Mouse (Mus musculus): Measurements from ENCODE around the gene Scd1.
A peak's percentile ranks its signal among the peaks of the same experiment; 100 is the strongest.

Gene Scd1

GRCm38 (mm10) chr19:44407341-44408222 is at the start of gene Scd1:
Scd1 (minus strand) TSS chr19:44407879.
- DNase-seq (ENCODE audit: extremely low spot score, low read depth, low spot score) = peak; percentile 49

GRCm38 (mm10) chr19:44455356-44455755 is 47.7 kb upstream of the Scd1 start:
- DNase-seq (ENCODE audit: extremely low spot score, low read depth, low spot score) = no peak

- no peak for DNase-seq (ENCODE audit: extremely low spot score, low read depth, low spot score)
Observed at GRCm38 (mm10) chr19:44454862-44455261, 47.2 kb upstream of the Scd1 start.

- no peak for DNase-seq (ENCODE audit: extremely low spot score, low read depth, low spot score)
Observed at GRCm38 (mm10) chr19:44447927-44448326, 40.2 kb upstream of the Scd1 start.

GRCm38 (mm10) chr19:44445755-44446154 is 38.1 kb upstream of the Scd1 start:
- no peak for DNase-seq (ENCODE audit: extremely low spot score, low read depth, low spot score)

GRCm38 (mm10) chr19:44439302-44439701 is 31.6 kb upstream of the Scd1 start:
- no peak for DNase-seq (ENCODE audit: extremely low spot score, low read depth, low spot score)

- DNase-seq (ENCODE audit: extremely low spot score, low read depth, low spot score) = no peak
Observed at GRCm38 (mm10) chr19:44437975-44438374, 30.3 kb upstream of the Scd1 start.

- DNase-seq (ENCODE audit: extremely low spot score, low read depth, low spot score) = no peak
Observed at GRCm38 (mm10) chr19:44432084-44432483, 24.4 kb upstream of the Scd1 start.

GRCm38 (mm10) chr19:44427721-44428120 is 20.0 kb upstream of the Scd1 start:
- no peak for DNase-seq (ENCODE audit: extremely low spot score, low read depth, low spot score)

- DNase-seq (ENCODE audit: extremely low spot score, low read depth, low spot score) = no peak
Observed at GRCm38 (mm10) chr19:44422051-44422631, 14.5 kb upstream of the Scd1 start.

GRCm38 (mm10) chr19:44419530-44419929 is 11.9 kb upstream of the Scd1 start:
- DNase-seq (ENCODE audit: extremely low spot score, low read depth, low spot score) = no peak

GRCm38 (mm10) chr19:44418945-44419344 is 11.3 kb upstream of the Scd1 start:
- DNase-seq (ENCODE audit: extremely low spot score, low read depth, low spot score) = peak; percentile 56

- DNase-seq (ENCODE audit: extremely low spot score, low read depth, low spot score) = no peak
Observed at GRCm38 (mm10) chr19:44418544-44418943, 10.9 kb upstream of the Scd1 start.

GRCm38 (mm10) chr19:44418061-44418460 is 10.4 kb upstream of the Scd1 start:
- no peak for DNase-seq (ENCODE audit: extremely low spot score, low read depth, low spot score)

- no peak for DNase-seq (ENCODE audit: extremely low spot score, low read depth, low spot score)
Observed at GRCm38 (mm10) chr19:44417448-44417847, 9.8 kb upstream of the Scd1 start.

GRCm38 (mm10) chr19:44416240-44416639 is 8.6 kb upstream of the Scd1 start:
- no peak for DNase-seq (ENCODE audit: extremely low spot score, low read depth, low spot score)

GRCm38 (mm10) chr19:44415464-44415863 is 7.8 kb upstream of the Scd1 start:
- DNase-seq (ENCODE audit: extremely low spot score, low read depth, low spot score) = no peak

- no peak for DNase-seq (ENCODE audit: extremely low spot score, low read depth, low spot score)
Observed at GRCm38 (mm10) chr19:44410269-44410992, 2.8 kb upstream of the Scd1 start.

GRCm38 (mm10) chr19:44408595-44408994 is 916 bp upstream of the Scd1 start:
- DNase-seq (ENCODE audit: extremely low spot score, low read depth, low spot score) = no peak

- peak; percentile 24 for DNase-seq (ENCODE audit: extremely low spot score, low read depth, low spot score)
Observed at GRCm38 (mm10) chr19:44408223-44408545, 505 bp upstream of the Scd1 start.

GRCm38 (mm10) chr19:44403546-44403945 is 4.1 kb downstream of the Scd1 start:
- DNase-seq (ENCODE audit: extremely low spot score, low read depth, low spot score) = no peak
